Mouse (Mus musculus) c-Kit-positive CD71-positive TER-119-negative erythroid progenitor cells, embryonic 14.5 days (primary cell): ENCODE measurements around the gene Ccnb1.
A peak's percentile ranks its signal among the peaks of the same experiment; 100 is the strongest.
"Not testable (repeated sequence)": the region's sequence is repeated elsewhere in the genome, so short reads cannot be mapped to it uniquely, and the experiment has no call there.

Experiments used
- DNase-seq: peaks from one replicate; pipeline ENCODE4 v3.0.0-alpha.2; 2013; ENCODE audit warnings: low read depth

Gene Ccnb1

GRCm38 (mm10) chr13:100774704-100775103 is 11.7 kb downstream of the Ccnb1 start:
- no peak for DNase-seq

GRCm38 (mm10) chr13:100755329-100755728 is 31.0 kb downstream of the Ccnb1 start:
- no peak for DNase-seq

- no peak for DNase-seq
Observed at GRCm38 (mm10) chr13:100754186-100754585, 32.2 kb downstream of the Ccnb1 start.

GRCm38 (mm10) chr13:100753011-100753410 is 33.4 kb downstream of the Ccnb1 start:
- no peak for DNase-seq

GRCm38 (mm10) chr13:100752529-100752928 is 33.8 kb downstream of the Ccnb1 start:
- no peak for DNase-seq

GRCm38 (mm10) chr13:100751402-100751801 is 35.0 kb downstream of the Ccnb1 start:
- DNase-seq = no peak

GRCm38 (mm10) chr13:100750799-100751198 is 35.6 kb downstream of the Ccnb1 start:
- no peak for DNase-seq

GRCm38 (mm10) chr13:100748638-100749037 is 37.7 kb downstream of the Ccnb1 start:
- no peak for DNase-seq

GRCm38 (mm10) chr13:100746090-100746489 is 40.3 kb downstream of the Ccnb1 start:
- no peak for DNase-seq

- DNase-seq = peak; percentile 95
Observed at GRCm38 (mm10) chr13:100744036-100744744, 42.2 kb downstream of the Ccnb1 start, which contains the start of gene Mrps36. Gene Mrps36, minus strand, starts transcription at chr13:100744659.

GRCm38 (mm10) chr13:100743346-100744035 is 42.9 kb downstream of the Ccnb1 start:
- no peak for DNase-seq

- no peak for DNase-seq
Observed at GRCm38 (mm10) chr13:100742831-100743230, 43.5 kb downstream of the Ccnb1 start.

GRCm38 (mm10) chr13:100732756-100733155 is 53.6 kb downstream of the Ccnb1 start:
- no peak for DNase-seq

GRCm38 (mm10) chr13:100731462-100732046 is 54.8 kb downstream of the Ccnb1 start:
- not testable (repeated sequence) for DNase-seq

- peak; percentile 92 for DNase-seq
Observed at GRCm38 (mm10) chr13:100730861-100731176, 55.6 kb downstream of the Ccnb1 start, which contains the start of gene Cdk7. Gene Cdk7, minus strand, starts transcription at chr13:100730939.

GRCm38 (mm10) chr13:100730153-100730860 is 56.1 kb downstream of the Ccnb1 start:
- no peak for DNase-seq
